Mouse (Mus musculus): ENCODE measurements around the gene Snx21. TPM values are rescaled to one million over a fixed set of nuclear protein-coding genes. Genes with fewer than 3 reads are reported as not detected.
A peak's percentile ranks its signal among the peaks of the same experiment; 100 is the strongest.

The Snx21 gene
- polyA plus RNA-seq, 1 experiment from 2014 or later = 12.1 TPM

DNA sequence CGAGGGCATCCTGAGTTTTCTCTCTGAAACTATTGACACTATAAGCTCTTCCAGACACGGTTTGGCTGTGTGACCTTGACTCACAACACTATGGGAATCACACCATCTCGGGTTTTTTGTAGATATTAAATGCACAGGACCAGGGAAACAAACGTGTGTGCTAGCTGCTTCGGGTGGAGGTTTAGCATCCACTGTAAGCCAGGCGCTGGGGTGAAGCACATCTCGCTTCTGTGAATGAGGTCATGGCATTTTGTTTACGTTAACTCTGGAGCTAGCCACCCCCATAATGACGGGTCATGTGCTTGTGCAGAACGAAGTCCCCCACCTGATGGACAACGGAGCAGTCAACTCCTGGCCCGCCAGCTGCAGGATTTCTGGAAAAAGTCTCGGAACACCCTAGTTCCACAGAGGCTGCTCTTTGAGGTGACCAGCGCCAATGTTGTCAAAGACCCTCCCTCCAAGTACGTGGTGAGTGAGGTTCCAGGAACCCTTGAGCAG lies 814 bp downstream of the Snx21 start:
- peak overlapping the region; percentile 88 for H3K27ac ChIP-seq (ENCODE audit: low read length)
- peaks cover 35% of the 10 kb centered on the region for H3K4me1 ChIP-seq (ENCODE audit: control insufficient read depth, low read depth, low read length)
- H3K36me3 ChIP-seq (ENCODE audit: control insufficient read depth, insufficient read depth) = 0 out of 2 replicates have a peak, but pooled peaks cover 4% of the 10 kb centered on the region
- H3K4me3 ChIP-seq (ENCODE audit: low read depth, low read length) = peak overlapping the region; percentile 71
- 15% methylated on average over 15 of the region's 15 CpGs for WGBS (ENCODE audit: insufficient replicate concordance)
- peak overlapping the region; percentile 98 for H3K4me2 ChIP-seq (ENCODE audit: low read depth, low read length)
- H3K27me3 ChIP-seq (ENCODE audit: control insufficient read depth, insufficient read depth, low read depth, low read length) = no peaks in the 10 kb centered on the region
- peak overlapping the region; percentile 77 for H3K9ac ChIP-seq (ENCODE audit: low read depth, low read length)
- 0 out of 2 replicates have a peak, but pooled peaks have one; percentile 5 for ATAC-seq (ENCODE audit: low read depth)
- no peaks in the 10 kb centered on the region for H3K9me3 ChIP-seq (replicated peaks; ENCODE audit: control insufficient read depth, low read length)

DNA sequence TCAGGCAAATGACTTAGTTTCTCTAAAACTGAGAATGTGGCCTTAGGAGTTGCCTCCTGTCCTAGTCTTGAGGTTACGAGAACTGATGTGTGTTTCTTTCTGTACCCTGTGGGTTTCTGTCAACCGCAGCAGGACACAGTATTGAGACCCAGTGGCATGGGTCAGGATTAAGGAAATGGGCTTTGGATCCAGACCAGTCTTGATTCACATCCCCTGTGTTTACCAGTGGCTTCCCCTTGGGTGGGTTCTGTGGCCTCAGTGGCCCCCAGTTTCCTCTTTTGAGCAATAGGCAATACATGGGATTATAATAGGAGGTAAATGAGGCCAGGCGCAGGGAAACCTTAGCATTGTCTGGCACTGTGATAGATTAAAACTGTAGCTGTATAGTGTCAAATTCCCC lies 1.4 kb downstream of the Snx21 start:
- Histone ChIP-seq H3K4me3 (ENCODE audit: low read depth, low read length) (peak overlapping the region; percentile 71), H3K9ac (ENCODE audit: low read depth, low read length) (0 out of 2 replicates have a peak overlapping the region, but pooled peaks have one; percentile 18), H3K9me3 (replicated peaks; ENCODE audit: control insufficient read depth, low read length) (no peaks in the 10 kb centered on the region), H3K27me3 (ENCODE audit: control insufficient read depth, insufficient read depth, low read depth, low read length) (no peaks in the 10 kb centered on the region), H3K36me3 (ENCODE audit: control insufficient read depth, insufficient read depth) (peaks cover 8% of the 10 kb centered on the region), H3K4me2 (ENCODE audit: low read depth, low read length) (peak overlapping the region; percentile 98), H3K27ac (ENCODE audit: low read length) (no peak overlapping the region), H3K4me1 (ENCODE audit: control insufficient read depth, low read depth, low read length) (peaks cover 35% of the 10 kb centered on the region)
- 66% methylated on average over 3 of the region's 3 CpGs for WGBS (ENCODE audit: insufficient replicate concordance)
- no peak for ATAC-seq (ENCODE audit: low read depth)

DNA sequence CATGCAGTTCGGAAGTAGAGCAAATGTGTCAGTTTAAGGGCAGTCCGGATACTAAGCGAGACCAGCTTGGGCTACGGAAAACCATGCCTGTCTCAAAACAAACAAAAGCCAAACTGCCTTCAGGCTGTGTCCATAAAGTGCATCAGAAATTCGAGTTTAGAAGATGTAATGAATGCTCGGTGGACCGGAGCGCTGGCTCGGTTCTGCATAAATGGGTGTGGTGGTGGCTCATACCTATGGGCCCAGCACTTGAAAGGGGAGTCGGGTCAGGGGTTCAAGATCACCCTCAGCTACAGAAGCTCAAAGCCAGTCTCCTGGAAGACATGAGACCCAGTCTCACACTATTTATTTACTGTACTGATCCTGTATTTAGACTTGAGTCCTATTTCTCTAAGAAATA lies 2.2 kb downstream of the Snx21 start:
- Histone ChIP-seq H3K27me3 (ENCODE audit: control insufficient read depth, insufficient read depth, low read depth, low read length) (no peaks in the 10 kb centered on the region), H3K4me2 (ENCODE audit: low read depth, low read length) (no peak overlapping the region), H3K9me3 (replicated peaks; ENCODE audit: control insufficient read depth, low read length) (no peaks in the 10 kb centered on the region), H3K27ac (ENCODE audit: low read length) (no peak overlapping the region), H3K9ac (ENCODE audit: low read depth, low read length) (no peak overlapping the region), H3K4me1 (ENCODE audit: control insufficient read depth, low read depth, low read length) (peaks cover 35% of the 10 kb centered on the region), H3K4me3 (ENCODE audit: low read depth, low read length) (no peak overlapping the region), H3K36me3 (ENCODE audit: control insufficient read depth, insufficient read depth) (peaks cover 15% of the 10 kb centered on the region)
- no peak for ATAC-seq (ENCODE audit: low read depth)
- WGBS (ENCODE audit: insufficient replicate concordance) = 81% methylated on average over 10 of the region's 10 CpGs

DNA sequence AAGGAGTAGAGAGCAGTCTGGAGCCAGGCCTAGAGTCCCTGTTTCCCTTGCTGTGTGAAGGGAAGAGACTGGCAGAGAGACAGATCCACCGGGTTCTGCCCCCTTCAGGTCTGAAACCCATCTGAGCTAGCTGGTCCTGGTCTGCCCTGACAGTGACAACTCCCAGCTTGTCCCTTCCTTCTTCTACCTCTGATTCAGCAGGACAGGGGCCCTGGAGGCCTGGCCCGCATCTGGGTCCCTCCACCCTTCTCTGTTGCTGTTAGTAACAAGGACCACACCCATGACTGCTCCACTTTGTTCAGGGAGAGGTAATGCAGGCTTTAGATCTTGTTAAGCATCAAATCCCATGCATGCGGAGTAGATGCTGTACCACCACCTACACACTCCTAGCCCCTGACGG lies 2.8 kb downstream of the Snx21 start:
- no peak overlapping the region for H3K27ac ChIP-seq (ENCODE audit: low read length)
- 60% methylated on average over 4 of the region's 4 CpGs for WGBS (ENCODE audit: insufficient replicate concordance)
- H3K4me2 ChIP-seq (ENCODE audit: low read depth, low read length) = peak overlapping the region; percentile 19
- H3K36me3 ChIP-seq (ENCODE audit: control insufficient read depth, insufficient read depth) = peaks cover 17% of the 10 kb centered on the region
- no peaks in the 10 kb centered on the region for H3K27me3 ChIP-seq (ENCODE audit: control insufficient read depth, insufficient read depth, low read depth, low read length)
- no peaks in the 10 kb centered on the region for H3K9me3 ChIP-seq (replicated peaks; ENCODE audit: control insufficient read depth, low read length)
- no peak overlapping the region for H3K9ac ChIP-seq (ENCODE audit: low read depth, low read length)
- peak; percentile 33; the same call in 1 of the 2 replicates for ATAC-seq (ENCODE audit: low read depth)
- no peak overlapping the region for H3K4me3 ChIP-seq (ENCODE audit: low read depth, low read length)
- H3K4me1 ChIP-seq (ENCODE audit: control insufficient read depth, low read depth, low read length) = peaks cover 35% of the 10 kb centered on the region

DNA sequence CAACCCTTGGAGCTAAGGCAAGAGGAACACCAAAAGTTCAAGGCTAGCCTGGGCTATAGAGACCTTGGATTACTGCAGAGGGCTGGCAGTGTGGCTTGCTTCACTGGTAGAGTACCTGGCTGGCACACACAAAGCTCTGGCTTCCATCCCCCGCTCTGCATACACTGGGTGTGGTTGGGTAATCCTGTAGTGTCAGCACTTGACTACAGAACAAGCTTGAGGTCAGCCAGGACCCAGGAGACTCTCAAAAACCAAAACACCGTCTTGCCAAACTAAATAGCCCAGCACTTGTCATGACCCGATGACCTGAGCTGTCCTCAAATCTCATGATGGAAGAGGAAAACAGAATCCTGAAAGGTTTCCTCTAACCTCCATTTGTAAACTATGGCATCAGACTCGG lies 4.8 kb downstream of the Snx21 start:
- H3K27me3 ChIP-seq (ENCODE audit: control insufficient read depth, insufficient read depth, low read depth, low read length) = no peaks in the 10 kb centered on the region
- ATAC-seq (ENCODE audit: low read depth) = no peak
- no peak overlapping the region for H3K9ac ChIP-seq (ENCODE audit: low read depth, low read length)
- H3K36me3 ChIP-seq (ENCODE audit: control insufficient read depth, insufficient read depth) = peaks cover 23% of the 10 kb centered on the region
- H3K27ac ChIP-seq (ENCODE audit: low read length) = no peak overlapping the region
- H3K4me1 ChIP-seq (ENCODE audit: control insufficient read depth, low read depth, low read length) = peaks cover 28% of the 10 kb centered on the region
- H3K4me2 ChIP-seq (ENCODE audit: low read depth, low read length) = no peak overlapping the region
- no peak overlapping the region for H3K4me3 ChIP-seq (ENCODE audit: low read depth, low read length)
- 78% methylated on average over 4 of the region's 4 CpGs for WGBS (ENCODE audit: insufficient replicate concordance)
- H3K9me3 ChIP-seq (replicated peaks; ENCODE audit: control insufficient read depth, low read length) = no peaks in the 10 kb centered on the region

DNA sequence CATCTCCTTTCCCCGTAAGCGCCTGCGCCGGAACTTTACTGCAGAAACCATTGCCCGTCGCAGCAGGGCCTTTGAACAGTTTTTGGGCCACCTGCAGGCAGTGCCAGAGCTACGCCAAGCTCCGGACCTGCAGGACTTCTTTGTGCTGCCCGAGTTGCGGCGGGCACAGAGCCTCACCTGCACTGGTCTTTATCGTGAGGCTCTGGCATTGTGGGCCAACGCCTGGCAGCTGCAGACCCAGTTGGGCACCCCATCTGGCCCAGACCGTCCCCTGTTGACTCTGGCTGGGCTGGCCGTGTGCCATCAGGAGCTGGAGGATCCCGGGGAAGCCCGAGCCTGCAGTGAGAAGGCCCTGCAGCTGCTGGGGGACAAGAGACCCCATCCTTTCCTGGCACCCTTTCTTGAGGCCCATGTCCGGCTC lies 6.2 kb downstream of the Snx21 start:
- Histone ChIP-seq H3K9ac (ENCODE audit: low read depth, low read length) (no peak overlapping the region), H3K9me3 (replicated peaks; ENCODE audit: control insufficient read depth, low read length) (no peaks in the 10 kb centered on the region), H3K4me3 (ENCODE audit: low read depth, low read length) (no peak overlapping the region), H3K27ac (ENCODE audit: low read length) (no peak overlapping the region; the same call in 1 of the 2 replicates), H3K27me3 (ENCODE audit: control insufficient read depth, insufficient read depth, low read depth, low read length) (no peaks in the 10 kb centered on the region), H3K4me1 (ENCODE audit: control insufficient read depth, low read depth, low read length) (peaks cover 19% of the 10 kb centered on the region), H3K4me2 (ENCODE audit: low read depth, low read length) (no peak overlapping the region), H3K36me3 (ENCODE audit: control insufficient read depth, insufficient read depth) (peaks cover 27% of the 10 kb centered on the region)
- WGBS (ENCODE audit: insufficient replicate concordance) = 89% methylated on average over 18 of the region's 18 CpGs
- ATAC-seq (ENCODE audit: low read depth) = no peak

DNA sequence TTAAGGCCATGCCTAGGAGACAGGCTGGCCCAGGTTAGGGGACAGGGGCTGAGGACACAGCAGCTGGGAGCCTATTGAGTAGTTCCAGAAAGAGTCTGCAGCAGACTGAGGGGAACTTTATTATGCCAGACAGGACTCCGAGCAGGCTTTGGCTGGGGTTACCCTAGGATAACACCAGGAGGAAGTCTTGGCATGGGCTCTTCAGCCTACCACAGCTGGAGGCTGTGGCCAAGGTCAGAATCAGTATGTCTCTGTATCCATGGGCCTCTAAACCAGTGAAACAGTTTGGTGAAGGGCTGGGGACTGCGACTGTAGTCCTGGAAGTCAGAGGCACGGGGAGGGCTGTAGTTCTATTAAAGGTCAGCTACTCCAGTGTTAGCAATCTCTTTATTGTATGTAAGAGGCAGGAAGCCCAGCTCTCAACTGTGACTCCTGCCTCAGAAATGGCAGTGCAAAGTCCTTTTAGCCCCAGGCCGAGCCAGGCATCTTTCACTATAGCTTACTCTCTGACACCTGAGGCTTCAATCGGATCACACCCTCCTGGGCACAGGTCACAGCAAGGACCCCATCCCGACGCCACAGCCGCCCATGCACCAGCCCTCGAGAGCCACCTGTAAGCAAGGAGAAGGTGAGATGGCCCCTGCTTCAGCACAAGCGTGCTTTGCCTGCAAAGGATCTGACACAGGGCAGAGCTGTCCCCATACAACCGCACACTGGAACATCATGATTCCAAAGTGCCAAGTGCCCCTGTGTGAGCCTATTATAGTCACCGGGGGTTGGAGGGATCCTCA lies 7.0 kb downstream of the Snx21 start:
- no peak overlapping the region for H3K4me3 ChIP-seq (ENCODE audit: low read depth, low read length)
- H3K9me3 ChIP-seq (replicated peaks; ENCODE audit: control insufficient read depth, low read length) = no peaks in the 10 kb centered on the region
- no peak overlapping the region for H3K9ac ChIP-seq (ENCODE audit: low read depth, low read length)
- peaks cover 30% of the 10 kb centered on the region for H3K36me3 ChIP-seq (ENCODE audit: control insufficient read depth, insufficient read depth)
- WGBS (ENCODE audit: insufficient replicate concordance) = 87% methylated on average over 12 of the region's 12 CpGs
- no peaks in the 10 kb centered on the region for H3K27me3 ChIP-seq (ENCODE audit: control insufficient read depth, insufficient read depth, low read depth, low read length)
- H3K4me1 ChIP-seq (ENCODE audit: control insufficient read depth, low read depth, low read length) = peaks cover 19% of the 10 kb centered on the region
- H3K27ac ChIP-seq (ENCODE audit: low read length) = no peak overlapping the region; the same call in 1 of the 2 replicates
- no peak overlapping the region for H3K4me2 ChIP-seq (ENCODE audit: low read depth, low read length)
- ATAC-seq (ENCODE audit: low read depth) = no peak

DNA sequence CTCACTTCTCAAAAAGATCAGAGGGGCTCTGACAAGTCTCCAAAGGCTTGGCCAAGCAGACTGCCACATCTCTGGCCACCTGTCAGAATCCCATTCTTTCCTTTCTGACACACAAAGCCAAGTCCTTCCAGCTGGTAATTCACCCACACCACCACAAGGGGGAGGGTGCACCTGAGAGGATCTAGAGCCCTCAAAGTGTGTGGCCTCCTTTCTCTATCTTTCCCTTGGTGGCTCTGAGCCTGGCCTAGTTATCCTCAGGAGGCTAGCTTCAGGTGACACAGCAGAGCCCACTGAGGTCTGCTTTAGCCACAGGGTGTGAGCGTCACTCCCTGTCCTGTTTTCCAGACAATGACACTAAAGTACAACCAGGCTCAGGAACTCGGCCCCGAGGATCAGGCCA lies 7.6 kb downstream of the Snx21 start:
- H3K4me2 ChIP-seq (ENCODE audit: low read depth, low read length) = no peak overlapping the region
- H3K4me1 ChIP-seq (ENCODE audit: control insufficient read depth, low read depth, low read length) = peaks cover 14% of the 10 kb centered on the region
- peaks cover 34% of the 10 kb centered on the region for H3K36me3 ChIP-seq (ENCODE audit: control insufficient read depth, insufficient read depth)
- H3K9ac ChIP-seq (ENCODE audit: low read depth, low read length) = no peak overlapping the region
- ATAC-seq (ENCODE audit: low read depth) = peak; percentile 35; the same call in 1 of the 2 replicates
- no peaks in the 10 kb centered on the region for H3K9me3 ChIP-seq (replicated peaks; ENCODE audit: control insufficient read depth, low read length)
- no peak overlapping the region for H3K4me3 ChIP-seq (ENCODE audit: low read depth, low read length)
- no peak overlapping the region for H3K27ac ChIP-seq (ENCODE audit: low read length)
- H3K27me3 ChIP-seq (ENCODE audit: control insufficient read depth, insufficient read depth, low read depth, low read length) = no peaks in the 10 kb centered on the region
- 85% methylated on average over 3 of the region's 3 CpGs for WGBS (ENCODE audit: insufficient replicate concordance)

DNA sequence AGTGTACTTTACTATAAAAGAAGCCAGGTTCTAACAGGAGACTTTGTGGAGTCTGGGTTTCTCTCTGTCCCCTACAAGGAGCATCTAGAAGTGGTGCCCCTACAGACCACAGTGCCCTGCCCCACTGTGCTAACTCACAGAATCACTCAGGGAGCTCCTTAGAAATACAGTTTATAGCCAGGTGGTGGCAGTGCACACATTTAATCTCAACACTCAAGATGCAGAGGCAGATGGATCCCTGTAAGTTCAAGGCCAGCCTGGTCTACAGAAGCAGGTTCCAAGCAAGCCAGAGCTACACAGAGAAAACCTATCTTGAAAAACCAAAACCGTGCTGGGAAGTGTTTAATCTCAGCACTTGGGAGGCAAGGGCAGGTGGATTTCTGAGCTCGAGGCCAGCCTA lies 8.1 kb downstream of the Snx21 start:
- no peak overlapping the region for H3K9ac ChIP-seq (ENCODE audit: low read depth, low read length)
- no peaks in the 10 kb centered on the region for H3K9me3 ChIP-seq (replicated peaks; ENCODE audit: control insufficient read depth, low read length)
- WGBS (ENCODE audit: insufficient replicate concordance) = 78% methylated on average over 2 of the region's 2 CpGs
- H3K36me3 ChIP-seq (ENCODE audit: control insufficient read depth, insufficient read depth) = peaks cover 34% of the 10 kb centered on the region
- H3K27ac ChIP-seq (ENCODE audit: low read length) = no peak overlapping the region
- H3K4me2 ChIP-seq (ENCODE audit: low read depth, low read length) = no peak overlapping the region
- no peak overlapping the region for H3K4me3 ChIP-seq (ENCODE audit: low read depth, low read length)
- peaks cover 8% of the 10 kb centered on the region for H3K4me1 ChIP-seq (ENCODE audit: control insufficient read depth, low read depth, low read length)
- ATAC-seq (ENCODE audit: low read depth) = no peak
- no peaks in the 10 kb centered on the region for H3K27me3 ChIP-seq (ENCODE audit: control insufficient read depth, insufficient read depth, low read depth, low read length)

Measured in liver, embryonic 16.5 days (tissue).